Mouse (Mus musculus) lung, embryonic 14.5 days (tissue): ENCODE data around the gene Zfp598. TPM values are rescaled to one million over a fixed set of nuclear protein-coding genes. Genes with fewer than 3 reads are reported as not detected.

Source experiments
- ATAC-seq: fragments of 200-750 bp; cut with Nextera tagmentation; 2 replicates; pipeline ENCODE4 v1.8.0; 2017; ENCODE audit warnings: mild to moderate bottlenecking, moderate TSS enrichment, moderate library complexity; ENCODE audit not compliant: insufficient read depth
- DNase-seq: peaks from one replicate; pipeline ENCODE4 v3.0.0-alpha.2; 2015
- H3K27ac ChIP-seq: fragments of 300-500 bp; sonication (generic); 2 replicates; pipeline ENCODE4 v1.5.1; 2014; ENCODE audit warnings: low read depth, mild to moderate bottlenecking, moderate library complexity
- H3K27me3 ChIP-seq: fragments of 300-500 bp; sonication (generic); 2 replicates; pipeline ENCODE4 v1.6.1; 2014; ENCODE audit warnings: low read length, control low read depth; ENCODE audit not compliant: insufficient read depth
- H3K36me3 ChIP-seq: fragments of 300-500 bp; sonication (generic); 2 replicates; pipeline ENCODE4 v1.6.1; 2014; ENCODE audit warnings: control low read depth; ENCODE audit not compliant: insufficient read depth
- H3K4me1 ChIP-seq: fragments of 300-500 bp; sonication (generic); 2 replicates; pipeline ENCODE4 v1.6.1; 2014; ENCODE audit warnings: antibody characterized with exemption, control low read depth; ENCODE audit not compliant: insufficient read depth
- H3K4me2 ChIP-seq: fragments of 300-500 bp; sonication (generic); 2 replicates; pipeline ENCODE4 v1.6.1; 2014; ENCODE audit warnings: mild to moderate bottlenecking
- H3K4me3 ChIP-seq: fragments of 300-500 bp; sonication (generic); 2 replicates; pipeline ENCODE4 v1.5.1; 2014; ENCODE audit warnings: low read depth, low read length
- H3K9ac ChIP-seq: fragments of 300-500 bp; sonication (generic); 2 replicates; pipeline ENCODE4 v1.6.1; 2014
- H3K9me3 ChIP-seq: fragments of 300-500 bp; sonication (generic); 2 replicates; pipeline ENCODE4 v1.6.1; 2016; ENCODE audit warnings: low read depth, low read length, control low read depth
- CTCF ChIP-seq: IDR thresholded peaks from 2 replicates; pipeline ENCODE4 v1.5.1; 2016; ENCODE audit warnings: antibody characterized with exemption, low read depth
- WGBS: fragments of 180-500 bp; shearing (Covaris S2); extraction: QIAGEN DNeasy Blood & Tissue Kit; methylation state at CpG from one replicate; pipeline ENCODE4 v1.1.7; 2014; 5-methylcytosine and 5-hydroxymethylcytosine counted together
- polyA plus RNA-seq: library from polyadenylated mRNA; unstranded; fragments of >200 nt; fragmentation: Nextera tagmentation; extraction: Ambion mirVana; gene quantifications from 2 replicates; pipeline ENCODE4 v1.2.1, GENCODE M21; 2014

The Zfp598 gene
- polyA plus RNA-seq, 1 experiment from 2014 or later: 32.9 TPM

DNA sequence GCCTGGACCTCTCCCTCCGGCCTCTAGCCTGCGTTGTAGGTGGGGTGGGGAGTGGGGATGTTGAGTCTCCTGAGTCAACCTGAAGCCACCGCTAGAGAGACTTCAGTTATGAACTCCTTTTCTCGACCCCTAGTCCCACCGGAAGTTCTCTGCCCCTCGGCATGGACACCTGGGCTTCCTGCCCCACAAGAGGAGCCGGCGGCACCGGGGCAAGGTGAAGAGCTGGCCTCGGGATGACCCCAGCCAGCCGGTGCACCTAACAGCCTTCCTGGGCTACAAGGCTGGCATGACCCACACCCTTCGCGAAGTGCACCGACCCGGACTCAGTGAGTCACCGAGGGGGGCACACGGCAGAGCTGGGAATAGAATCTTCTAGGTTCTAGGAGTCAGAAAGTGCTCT is 58.7 kb downstream of the Zfp598 start:
- no peak overlapping the region for H3K4me3 ChIP-seq
- WGBS: 58% methylated on average over 17 of the region's 17 CpGs
- no peak for TF ChIP-seq CTCF
- H3K9ac ChIP-seq: no peak overlapping the region
- H3K27me3 ChIP-seq: no peaks in the 10 kb centered on the region
- DNase-seq (no peak), ATAC-seq (no peak)
- no peaks in the 10 kb centered on the region for H3K36me3 ChIP-seq
- H3K4me2 ChIP-seq: no peak overlapping the region
- no peaks in the 10 kb centered on the region for H3K9me3 ChIP-seq
- no peak overlapping the region for H3K27ac ChIP-seq
- H3K4me1 ChIP-seq: 0 out of 2 replicates have a peak, but pooled peaks cover 2% of the 10 kb centered on the region

DNA sequence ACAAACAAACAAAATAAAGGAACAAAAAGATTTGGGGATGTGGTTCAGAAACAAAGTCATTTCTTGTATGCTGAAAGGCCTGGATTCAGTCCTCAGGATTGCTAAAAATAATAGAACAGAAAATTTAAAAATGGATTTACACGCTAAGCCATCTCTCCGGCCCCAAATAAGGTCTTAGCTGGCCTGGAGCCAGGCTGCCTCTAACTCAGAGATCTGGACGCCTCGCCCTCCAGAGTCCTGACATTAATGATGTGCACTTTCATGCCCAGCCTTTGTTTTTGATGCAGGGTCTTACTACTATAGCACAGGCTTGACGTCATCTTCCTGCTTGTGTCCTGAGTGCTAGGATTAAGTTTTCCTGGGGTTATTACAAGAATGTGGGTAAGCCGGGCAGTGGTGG is 59.6 kb downstream of the Zfp598 start:
- Histone ChIP-seq H3K4me2 (no peak overlapping the region), H3K27ac (no peak overlapping the region), H3K9ac (no peak overlapping the region), H3K4me1 (no peaks in the 10 kb centered on the region), H3K9me3 (no peaks in the 10 kb centered on the region), H3K27me3 (no peaks in the 10 kb centered on the region), H3K4me3 (no peak overlapping the region), H3K36me3 (no peaks in the 10 kb centered on the region)
- DNase-seq: peak; percentile 62
- no peak for ATAC-seq
- no peak for TF ChIP-seq CTCF
- 52% methylated on average over 6 of the region's 6 CpGs for WGBS

DNA sequence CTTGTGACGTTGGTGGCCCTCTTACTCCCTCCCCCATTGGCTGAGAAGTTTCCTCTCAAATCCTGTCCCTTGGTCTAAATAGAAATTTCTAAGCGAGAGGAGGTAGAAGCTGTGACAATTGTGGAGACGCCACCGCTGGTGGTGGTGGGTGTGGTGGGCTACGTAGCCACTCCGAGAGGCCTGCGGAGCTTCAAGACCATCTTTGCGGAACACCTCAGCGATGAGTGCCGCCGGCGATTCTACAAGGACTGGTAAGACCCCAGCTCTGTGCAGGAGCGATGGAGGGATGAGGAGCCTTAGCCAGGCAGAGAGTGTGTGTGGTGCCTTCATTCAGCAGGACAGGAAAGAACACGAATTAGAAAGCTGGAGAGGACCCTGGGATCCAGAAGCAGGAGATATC is 61.3 kb downstream of the Zfp598 start:
- 77% methylated on average over 14 of the region's 14 CpGs for WGBS
- ATAC-seq (no peak), DNase-seq (no peak)
- H3K9me3 ChIP-seq: no peaks in the 10 kb centered on the region
- TF ChIP-seq CTCF: no peak
- no peak overlapping the region for H3K27ac ChIP-seq
- no peak overlapping the region for H3K4me2 ChIP-seq
- H3K4me1 ChIP-seq: peaks cover under 1% of the 10 kb centered on the region
- H3K36me3 ChIP-seq: no peaks in the 10 kb centered on the region
- no peaks in the 10 kb centered on the region for H3K27me3 ChIP-seq
- no peak overlapping the region for H3K4me3 ChIP-seq
- H3K9ac ChIP-seq: no peak overlapping the region

Other genes with a start within 250 kb of the Zfp598 start
- 79.8 and 80.8 TPM in 2 replicates for gene Eci1, start 243.0 kb upstream of the Zfp598 start, polyA plus RNA-seq
- 1.8 and 2.6 TPM in 2 replicates for gene Dnase1l2, start 226.6 kb upstream of the Zfp598 start, polyA plus RNA-seq
- 22.3 and 25.2 TPM in 2 replicates for gene E4f1, start 199.4 kb upstream of the Zfp598 start, polyA plus RNA-seq
- 57.9 and 60.2 TPM in 2 replicates for gene Pgp, start 199.3 kb upstream of the Zfp598 start, polyA plus RNA-seq
- 0.37 TPM in 1 of 2 replicates, not detected in the other for gene Bricd5, start 195.8 kb upstream of the Zfp598 start, polyA plus RNA-seq
- 23.8 and 30.2 TPM in 2 replicates for gene Mlst8, start 190.6 kb upstream of the Zfp598 start, polyA plus RNA-seq
- 0.93 and 1.1 TPM in 2 replicates for gene Caskin1, start 181.1 kb upstream of the Zfp598 start, polyA plus RNA-seq
- gene Traf7, start 141.7 kb upstream of the Zfp598 start, polyA plus RNA-seq: 103 and 106 TPM in 2 replicates
- 2.8 and 3.1 TPM in 2 replicates for gene Rab26, start 135.5 kb upstream of the Zfp598 start, polyA plus RNA-seq
- 27.6 and 34.0 TPM in 2 replicates for gene Pkd1, start 119.9 kb upstream of the Zfp598 start, polyA plus RNA-seq
- 62.2 and 66.5 TPM in 2 replicates for gene Tsc2, start 37.1 kb upstream of the Zfp598 start, polyA plus RNA-seq
- 15.9 and 18.6 TPM in 2 replicates for gene Nthl1, start 37.0 kb upstream of the Zfp598 start, polyA plus RNA-seq
- gene Slc9a3r2, start 19.4 kb upstream of the Zfp598 start, polyA plus RNA-seq: 67.8 and 68.3 TPM in 2 replicates
- gene Npw, start 11.2 kb upstream of the Zfp598 start, polyA plus RNA-seq: 0.78 and 1.0 TPM in 2 replicates
- gene Syngr3, start 20.3 kb downstream of the Zfp598 start, polyA plus RNA-seq: 0.83 and 1.3 TPM in 2 replicates
- gene Gfer, start 26.5 kb downstream of the Zfp598 start, polyA plus RNA-seq: 53.9 and 54.4 TPM in 2 replicates
- 3.5 and 5.0 TPM in 2 replicates for gene Noxo1, start 26.5 kb downstream of the Zfp598 start, polyA plus RNA-seq
- 97.9 and 112 TPM in 2 replicates for gene Tbl3, start 38.0 kb downstream of the Zfp598 start, polyA plus RNA-seq
- gene Rnf151, start 48.4 kb downstream of the Zfp598 start, polyA plus RNA-seq: 0.46 and 0.71 TPM in 2 replicates
- 1,798 and 1,884 TPM in 2 replicates for gene Rps2, start 48.4 kb downstream of the Zfp598 start, polyA plus RNA-seq
- 211 and 221 TPM in 2 replicates for gene Ndufb10, start 54.8 kb downstream of the Zfp598 start, polyA plus RNA-seq
- not detected in 2 replicates for gene Rpl3l, start 58.1 kb downstream of the Zfp598 start, polyA plus RNA-seq
- gene Msrb1, start 67.0 kb downstream of the Zfp598 start, polyA plus RNA-seq: 35.2 and 37.8 TPM in 2 replicates
- gene Hs3st6, start 83.3 kb downstream of the Zfp598 start, polyA plus RNA-seq: 2.9 and 3.3 TPM in 2 replicates
- gene Meiob, start 134.6 kb downstream of the Zfp598 start, polyA plus RNA-seq: not detected in 2 replicates
- 23.2 and 24.8 TPM in 2 replicates for gene Hagh, start 170.5 kb downstream of the Zfp598 start, polyA plus RNA-seq
- gene Fahd1, start 180.7 kb downstream of the Zfp598 start, polyA plus RNA-seq: 16.5 and 17.1 TPM in 2 replicates
- 0.93 and 1.1 TPM in 2 replicates for gene Igfals, start 196.3 kb downstream of the Zfp598 start, polyA plus RNA-seq
- 53.0 and 56.5 TPM in 2 replicates for gene Nubp2, start 216.7 kb downstream of the Zfp598 start, polyA plus RNA-seq
- gene Spsb3, start 217.0 kb downstream of the Zfp598 start, polyA plus RNA-seq: 34.8 and 37.2 TPM in 2 replicates
- 21.2 and 23.3 TPM in 2 replicates for gene Eme2, start 225.4 kb downstream of the Zfp598 start, polyA plus RNA-seq
- gene Mrps34, start 225.4 kb downstream of the Zfp598 start, polyA plus RNA-seq: 92.1 and 93.7 TPM in 2 replicates
- 65.1 and 77.1 TPM in 2 replicates for gene Nme3, start 226.8 kb downstream of the Zfp598 start, polyA plus RNA-seq